In the genomic region with DNA sequence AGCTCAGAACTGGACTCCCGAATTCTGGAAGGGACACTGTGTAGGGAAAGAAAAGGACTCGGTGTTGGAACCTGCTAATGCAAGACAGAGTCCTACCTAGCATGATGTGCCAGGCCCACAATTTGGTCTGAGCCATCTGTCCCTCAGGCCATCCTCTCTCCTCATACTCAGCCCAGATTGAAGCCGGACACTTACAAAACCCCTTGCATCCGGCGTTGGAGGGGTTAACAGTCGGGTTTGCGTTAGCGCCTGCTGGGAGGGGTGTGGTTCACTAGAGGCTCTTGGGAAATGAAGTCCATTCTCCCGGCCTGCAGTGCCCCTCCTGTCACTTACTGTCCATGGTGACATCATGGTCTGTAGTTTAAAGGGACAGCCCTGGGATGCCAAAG, we compare ENCODE assay signal across 8 mouse cellular contexts. TPM values are rescaled to one million over a fixed set of nuclear protein-coding genes. Genes with fewer than 3 reads are reported as not detected.
DNase-seq lines count a peak whose midpoint lies in the region; ATAC-seq and TF ChIP-seq lines count a peak whose summit lies in the region.

No protein-coding gene starts in this region.

- TF ChIP-seq CTCF in lung, adult 2 months (IDR thresholded peaks at IDR 0.05; ENCODE audit: insufficient read depth, low read length) = no peak

- H3K36me3 ChIP-seq in forebrain, embryonic 15.5 days = peaks cover 15% of the 10 kb centered on the region

- H3K27ac ChIP-seq in forebrain, embryonic 15.5 days (replicated peaks) = peak overlapping the region; percentile 95

- peak overlapping the region; percentile 89 for H3K9ac ChIP-seq in forebrain, embryonic 15.5 days (replicated peaks)

- peak overlapping the region; percentile 94 for H3K4me2 ChIP-seq in forebrain, embryonic 15.5 days (replicated peaks)

- WGBS in forebrain, embryonic 15.5 days = under 1% methylated on average over 9 of the region's 9 CpGs
- under 1% methylated on average over 9 of the region's 9 CpGs for WGBS in lung, adult 2 months

- ATAC-seq in forebrain, embryonic 15.5 days (replicated peaks) = peak; percentile 88
- ATAC-seq in neutrophil, adult 5-6 weeks (ENCODE audit: extremely low read depth, insufficient number of reproducible peaks, low FRiP score, poor library complexity, severe bottlenecking) = peak; percentile 80

- peaks cover 26% of the 10 kb centered on the region for H3K4me1 ChIP-seq in forebrain, embryonic 15.5 days
- peaks cover 7% of the 10 kb centered on the region for H3K4me1 ChIP-seq in lung, adult 2 months (ENCODE audit: control insufficient read depth, insufficient read depth, low read length)

- no peak; the same call in 1 of the 2 replicates for TF ChIP-seq POLR2A in lung, adult 2 months (IDR thresholded peaks at IDR 0.05; ENCODE audit: borderline replicate concordance, extremely low read depth, low read depth, low read length)

- peak overlapping the region; percentile 93 for H3K4me3 ChIP-seq in forebrain, embryonic 15.5 days
- H3K4me3 ChIP-seq in lung, adult 2 months (replicated peaks; ENCODE audit: extremely low read depth, low read depth, low read length) = peak overlapping the region; percentile 93

- H3K9me3 ChIP-seq in forebrain, embryonic 15.5 days = no peaks in the 10 kb centered on the region

- DNase-seq in ES-CJ7 (ENCODE audit: low read depth, low spot score) = peak; percentile 90
- DNase-seq in cerebellum, adult 11-12 months = peak; percentile 96
- peak; percentile 84 for DNase-seq in heart, postnatal 25 days (ENCODE audit: low spot score)
- DNase-seq in layer of hippocampus, adult 18-20 months (ENCODE audit: low spot score in 2 of 2) = peak; percentile 86 to 94
- DNase-seq in lung, adult 2 months = peak; percentile 87
- peak; percentile 78 to 89 for DNase-seq in thymus, adult 18-20 months

- intact Hi-C loops in heart, postnatal 25 days (cut with DNase I) = loop anchor here (5.0 kb wide), 1 partner anchor 94 kb away; the partner anchor contains the start of genes Arl2 and Batf2

- H3K27me3 ChIP-seq in forebrain, embryonic 15.5 days = no peaks in the 10 kb centered on the region

RNA-seq across cellular contexts. Expression of gene Ppp2r5b, which starts 0.4 kb away (rescaled TPM):
- 95.5 and 98.5 TPM in 2 replicates for polyA plus RNA-seq in forebrain, embryonic 15.5 days (2015; fragmentation: Nextera tagmentation; extraction: Ambion mirVana)
- total RNA-seq in heart, postnatal 25 days (2021) = 10 to 100 TPM; 33.6 to 38.0 TPM
- 100 to 1,000 TPM; 133 TPM for total RNA-seq in layer of hippocampus, adult 18-20 months (2021)
- polyA plus RNA-seq in lung, adult 2 months (2012; rRNA removed) = 58.7 and 88.5 TPM in 2 replicates
- total RNA-seq in neutrophil, adult 5-6 weeks (2017) = 21.8 and 22.1 TPM in 2 replicates

RNA-seq across cellular contexts. Expression of gene Atg2a, which starts 5.4 kb away (rescaled TPM):
- polyA plus RNA-seq in forebrain, embryonic 15.5 days (2015; fragmentation: Nextera tagmentation; extraction: Ambion mirVana) = 9.7 and 10.1 TPM in 2 replicates
- 10 to 100 TPM; 22.0 to 22.2 TPM for total RNA-seq in heart, postnatal 25 days (2021)
- total RNA-seq in layer of hippocampus, adult 18-20 months (2021) = 10 to 100 TPM; 34.0 to 34.2 TPM
- 37.0 and 37.7 TPM in 2 replicates for polyA plus RNA-seq in lung, adult 2 months (2012; rRNA removed)
- total RNA-seq in neutrophil, adult 5-6 weeks (2017) = 43.0 and 49.3 TPM in 2 replicates

RNA-seq across cellular contexts. Expression of gene Gpha2, which starts 9.9 kb away (rescaled TPM):
- polyA plus RNA-seq in forebrain, embryonic 15.5 days (2015; fragmentation: Nextera tagmentation; extraction: Ambion mirVana) = not detected in 2 replicates
- not detected for total RNA-seq in heart, postnatal 25 days (2021)
- not detected for total RNA-seq in layer of hippocampus, adult 18-20 months (2021)
- 1.7 and 2.6 TPM in 2 replicates for polyA plus RNA-seq in lung, adult 2 months (2012; rRNA removed)
- total RNA-seq in neutrophil, adult 5-6 weeks (2017) = not detected in 2 replicates

RNA-seq across cellular contexts. Expression of gene Ehd1, which starts 40.5 kb away (rescaled TPM):
- 88.1 TPM in 2 replicates for polyA plus RNA-seq in forebrain, embryonic 15.5 days (2015; fragmentation: Nextera tagmentation; extraction: Ambion mirVana)
- 100 to 1,000 TPM; 119 to 139 TPM for total RNA-seq in heart, postnatal 25 days (2021)
- total RNA-seq in layer of hippocampus, adult 18-20 months (2021) = 10 to 100 TPM; 86.6 to 88.0 TPM
- 399 and 593 TPM in 2 replicates for polyA plus RNA-seq in lung, adult 2 months (2012; rRNA removed)
- total RNA-seq in neutrophil, adult 5-6 weeks (2017) = 126 and 148 TPM in 2 replicates

RNA-seq across cellular contexts. Expression of gene Majin, which starts 51.9 kb away (rescaled TPM):
- not detected in 2 replicates for polyA plus RNA-seq in forebrain, embryonic 15.5 days (2015; fragmentation: Nextera tagmentation; extraction: Ambion mirVana)
- total RNA-seq in heart, postnatal 25 days (2021) = not detected
- total RNA-seq in layer of hippocampus, adult 18-20 months (2021) = not detected
- 0.37 and 0.75 TPM in 2 replicates for polyA plus RNA-seq in lung, adult 2 months (2012; rRNA removed)
- total RNA-seq in neutrophil, adult 5-6 weeks (2017) = not detected in 2 replicates

Comparison
In these comparisons a context has a peak if more than half of its experiments do, and no peak if none do; other contexts are left out.
1. Peak in every context shown above with its lines: DNase-seq, ATAC-seq, H3K4me3 ChIP-seq and H3K27ac ChIP-seq.